Comparison of ENCODE assay signal across 8 mouse cellular contexts in genomic region chr2:133724310-133724709, GRCm38 (mm10).
DNase-seq lines count a peak whose midpoint lies in the region; ATAC-seq and TF ChIP-seq lines count a peak whose summit lies in the region.

No protein-coding gene starts in this region.

- H3K27ac ChIP-seq in heart, postnatal 0 days (ENCODE audit: low read depth), result no peak overlapping the region
- no peak overlapping the region for H3K27ac ChIP-seq in heart, embryonic 10.5 days

- peak; percentile 7; the same call in 1 of the 2 replicates for TF ChIP-seq CTCF in heart, postnatal 0 days (IDR thresholded peaks at IDR 0.05; ENCODE audit: low read depth)

- no peak overlapping the region for H3K9ac ChIP-seq in heart, postnatal 0 days (replicated peaks; ENCODE audit: low read depth, low read length)

- no peak for TF ChIP-seq EP300 in heart, postnatal 0 days (IDR thresholded peaks at IDR 0.05; ENCODE audit: low read depth)

- H3K4me3 ChIP-seq in heart, postnatal 0 days (ENCODE audit: low read depth, low read length), result no peak overlapping the region
- no peak overlapping the region for H3K4me3 ChIP-seq in heart, embryonic 10.5 days

- no peaks in the 10 kb centered on the region for H3K9me3 ChIP-seq in heart, postnatal 0 days (replicated peaks; ENCODE audit: control insufficient read depth, low read length)
- no peaks in the 10 kb centered on the region for H3K9me3 ChIP-seq in heart, embryonic 10.5 days

- no peaks in the 10 kb centered on the region for H3K27me3 ChIP-seq in heart, postnatal 0 days (ENCODE audit: control insufficient read depth, insufficient read depth, low read length)
- no peaks in the 10 kb centered on the region for H3K27me3 ChIP-seq in heart, embryonic 10.5 days (ENCODE audit: insufficient read depth, poor library complexity, severe bottlenecking)

- ATAC-seq in heart, postnatal 0 days (ENCODE audit: insufficient read depth, low read depth), result no peak
- ATAC-seq in megakaryocyte-erythroid progenitor cell, adult 5-6 weeks (replicated peaks; ENCODE audit: low FRiP score, low TSS enrichment, poor library complexity, severe bottlenecking), result 0 out of 2 replicates have a peak, but pooled peaks have one; percentile 37
- no peak for ATAC-seq in CD4-positive, CD25-positive, alpha-beta regulatory T cell, adult 4 months

- DNase-seq in heart, postnatal 0 days (ENCODE audit: low spot score), result no peak
- DNase-seq in heart, embryonic 10.5 days (ENCODE audit: low spot score), result no peak
- DNase-seq in NIH3T3 (ENCODE audit: low read depth), result peak; percentile 2
- peak; percentile 34 for DNase-seq in embryo, embryonic 11 days
- DNase-seq in kidney, postnatal 14 days, result peak; percentile 9
- no peak for DNase-seq in testis, postnatal 14 days (ENCODE audit: low spot score)

- H3K4me1 ChIP-seq in heart, postnatal 0 days (ENCODE audit: control insufficient read depth, insufficient read depth), result no peaks in the 10 kb centered on the region
- 0 out of 2 replicates have a peak, but pooled peaks cover 3% of the 10 kb centered on the region for H3K4me1 ChIP-seq in heart, embryonic 10.5 days

- WGBS in heart, postnatal 0 days, result 62% methylated on average over 7 of the region's 7 CpGs
- 81% methylated on average over 7 of the region's 7 CpGs for WGBS in heart, embryonic 10.5 days

- no peak overlapping the region for H3K4me2 ChIP-seq in heart, postnatal 0 days (ENCODE audit: low read depth, low read length)

- no peaks in the 10 kb centered on the region for H3K36me3 ChIP-seq in heart, postnatal 0 days (replicated peaks; ENCODE audit: control insufficient read depth, insufficient read depth, low read length)
- H3K36me3 ChIP-seq in heart, embryonic 10.5 days, result no peaks in the 10 kb centered on the region

Comparison
In these comparisons a context has a peak if more than half of its experiments do, and no peak if none do; other contexts are left out.
1. DNase-seq: peak in NIH3T3 (single experiment), embryo, embryonic 11 days (single experiment) and kidney, postnatal 14 days (single experiment); none in heart, postnatal 0 days (single experiment), heart, embryonic 10.5 days (single experiment) and testis, postnatal 14 days (single experiment).